Mouse (Mus musculus) layer of hippocampus, adult 18-20 months (tissue): ENCODE data around the gene Ntn1. TPM values are rescaled to one million over a fixed set of nuclear protein-coding genes. Genes with fewer than 3 reads are reported as not detected.
A peak's percentile ranks its signal among the peaks of the same experiment; 100 is the strongest.

Experiments used
- DNase-seq, 2 experiments: peaks; one replicate each; pipeline ENCODE4 v3.0.0; 2022; ENCODE audit warnings: low spot score in 2 of 2
- microRNA-seq, 2 experiments: library from miRNA; unstranded; fragments of <30 nt; microRNA quantifications; one replicate each; pipeline ENCODE4 v1.2.0; 2021
- total RNA-seq, 2 experiments: library from RNA; stranded (reverse); gene quantifications; 2 replicates each; pipeline ENCODE4 v1.2.3; 2021

Ntn1 gene
- total RNA-seq, 2 experiments from 2014 or later = 5.7 to 6.9 TPM

- DNase-seq = no peak
These were observed 204.9 kb downstream of the Ntn1 start for GRCm38 (mm10) chr11:68195693-68196176.

- DNase-seq = no peak
These were observed 205.5 kb downstream of the Ntn1 start for GRCm38 (mm10) chr11:68195168-68195567.

GRCm38 (mm10) chr11:68190849-68191248 lies 209.8 kb downstream of the Ntn1 start:
- no peak for DNase-seq

DNA sequence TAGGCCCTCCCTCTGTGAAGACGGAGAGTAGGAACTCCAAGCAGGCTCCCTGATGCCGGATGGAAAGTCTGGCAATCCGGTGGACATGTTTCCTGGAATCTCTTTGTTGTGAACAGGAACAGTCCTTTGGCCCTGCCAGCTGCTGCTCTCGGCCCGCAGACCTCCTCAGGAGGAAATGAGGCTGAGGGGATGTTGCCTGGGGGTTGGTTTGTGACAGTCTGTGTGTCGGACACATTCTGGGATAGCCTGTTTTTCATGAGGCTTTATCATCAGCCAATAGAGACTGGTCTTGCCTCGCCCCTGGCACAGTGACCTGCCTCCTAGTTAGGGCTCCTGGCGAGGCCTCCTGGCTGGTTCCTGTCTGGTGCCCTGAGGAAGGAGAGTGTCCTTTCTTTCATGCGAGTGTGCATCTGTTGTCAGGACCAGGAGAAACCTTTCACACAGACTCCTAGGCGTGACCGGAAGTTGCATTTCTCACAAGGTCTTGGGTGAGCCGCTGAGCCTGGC lies 211.9 kb downstream of the Ntn1 start:
- no peak for DNase-seq

DNA sequence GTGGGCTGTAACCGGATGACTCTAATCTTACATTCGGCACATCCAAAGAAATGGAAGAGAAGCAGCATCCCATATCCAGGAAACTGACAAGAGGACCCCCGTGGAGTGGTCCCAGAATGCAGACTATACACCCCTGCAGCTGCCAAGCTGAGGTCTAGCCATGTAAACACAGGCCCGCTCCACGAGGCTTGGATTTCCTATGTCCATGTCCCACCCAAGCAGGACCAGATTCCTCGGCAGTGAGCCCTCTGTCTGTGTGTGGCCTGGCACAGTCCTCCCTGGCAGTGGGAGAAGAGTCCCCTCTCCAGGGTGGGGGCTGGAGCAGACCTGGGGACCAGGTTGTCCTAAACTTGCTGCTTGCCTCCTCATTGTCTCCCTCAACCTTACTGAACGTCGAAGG lies 213.4 kb downstream of the Ntn1 start:
- DNase-seq = no peak

GRCm38 (mm10) chr11:68185647-68186046 lies 215.0 kb downstream of the Ntn1 start:
- no peak for DNase-seq

DNA sequence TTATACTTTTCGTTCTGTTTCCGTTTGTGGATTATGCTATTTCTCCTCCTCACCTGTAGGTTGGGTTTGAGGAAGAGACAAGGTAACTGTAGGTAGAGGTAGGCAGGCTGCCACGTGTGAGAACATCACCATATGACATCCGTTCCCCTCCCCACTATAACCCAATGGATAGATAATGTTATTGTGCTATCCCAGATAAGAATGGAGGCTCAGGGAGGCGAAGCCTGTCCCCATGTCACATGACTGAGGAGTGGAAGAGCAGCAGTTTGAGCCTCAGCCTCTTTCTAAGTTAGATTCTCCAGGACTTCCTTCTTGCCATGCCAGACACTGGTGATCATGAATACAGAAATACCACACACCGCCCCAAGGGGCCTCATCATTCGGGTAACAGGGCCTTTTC lies 223.2 kb downstream of the Ntn1 start:
- no peak for DNase-seq

DNA sequence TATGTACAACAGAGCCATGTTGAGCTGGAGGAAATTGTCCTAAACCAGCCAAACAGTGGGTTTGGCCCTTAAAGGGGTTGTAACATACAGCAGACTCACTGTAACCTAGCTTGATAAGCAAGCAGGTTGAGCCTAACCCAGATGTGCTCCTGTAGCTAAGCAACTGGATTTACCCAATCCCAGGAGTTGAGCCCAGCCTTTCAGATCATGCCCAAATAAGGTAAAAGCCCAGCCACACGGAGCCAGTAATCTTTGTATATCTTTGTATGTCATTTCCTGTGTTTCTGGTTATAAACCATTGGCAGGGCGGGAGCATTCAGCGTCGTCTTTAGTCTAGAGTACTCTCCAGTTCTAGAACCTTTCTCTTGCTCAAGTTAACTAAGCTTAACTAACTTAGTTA lies 224.1 kb downstream of the Ntn1 start:
- DNase-seq = no peak

GRCm38 (mm10) chr11:68172648-68173045 lies 228.0 kb downstream of the Ntn1 start:
- DNase-seq = no peak

DNA sequence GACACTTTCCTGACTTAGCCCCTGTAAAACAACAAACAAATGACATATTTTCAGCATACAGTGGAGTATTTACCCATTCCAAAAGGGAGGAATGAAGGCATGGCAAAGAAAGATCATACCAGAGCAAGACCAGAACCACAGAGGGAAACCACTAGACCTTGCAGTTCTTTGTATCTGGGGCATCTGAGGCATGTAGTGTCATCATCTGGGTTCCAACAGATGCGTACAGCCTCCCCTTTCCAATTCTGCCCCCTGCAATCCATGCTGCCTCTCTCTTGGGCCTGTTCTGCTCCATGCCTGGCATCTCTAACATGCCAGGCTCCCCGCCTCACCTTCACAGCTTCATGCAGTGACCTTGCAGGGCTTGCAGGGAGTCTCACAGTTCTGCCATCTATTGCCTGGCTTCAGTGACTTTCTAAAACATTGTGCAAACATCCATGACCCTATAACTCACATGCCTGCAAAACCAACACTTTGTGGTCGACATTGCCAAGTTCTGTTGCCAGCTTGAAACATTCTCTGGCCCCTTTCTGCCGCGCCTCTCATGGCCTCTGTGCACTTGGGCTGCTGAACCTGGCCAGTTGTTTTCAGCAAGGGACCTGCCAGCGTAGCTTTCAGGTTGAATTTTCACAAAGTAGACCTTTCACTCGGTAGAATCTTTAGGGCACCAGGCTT lies 228.5 kb downstream of the Ntn1 start:
- no peak for DNase-seq

- no peak for DNase-seq
These were observed 232.2 kb downstream of the Ntn1 start for GRCm38 (mm10) chr11:68168427-68168826.

DNA sequence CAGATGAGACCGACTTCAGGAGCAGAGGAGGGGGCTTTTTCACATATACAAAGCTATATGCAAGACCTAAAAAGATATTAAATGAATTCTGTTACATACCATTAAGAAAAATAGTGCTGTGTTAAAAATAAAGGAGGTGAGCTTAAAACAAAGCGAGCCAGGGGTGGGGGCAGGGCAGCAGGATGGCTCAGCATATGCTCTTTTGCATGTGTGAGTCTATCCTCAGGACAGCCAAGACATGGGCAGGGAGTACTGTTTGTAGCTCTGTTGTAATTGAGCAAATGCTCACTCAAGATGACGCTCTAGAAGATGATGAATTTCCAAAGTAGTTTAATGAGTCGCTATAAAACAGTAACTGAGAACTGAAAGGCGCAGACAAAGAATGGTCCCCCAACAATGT lies 236.2 kb downstream of the Ntn1 start:
- peak in 1 of 2 experiments; percentile 46 for DNase-seq

DNA sequence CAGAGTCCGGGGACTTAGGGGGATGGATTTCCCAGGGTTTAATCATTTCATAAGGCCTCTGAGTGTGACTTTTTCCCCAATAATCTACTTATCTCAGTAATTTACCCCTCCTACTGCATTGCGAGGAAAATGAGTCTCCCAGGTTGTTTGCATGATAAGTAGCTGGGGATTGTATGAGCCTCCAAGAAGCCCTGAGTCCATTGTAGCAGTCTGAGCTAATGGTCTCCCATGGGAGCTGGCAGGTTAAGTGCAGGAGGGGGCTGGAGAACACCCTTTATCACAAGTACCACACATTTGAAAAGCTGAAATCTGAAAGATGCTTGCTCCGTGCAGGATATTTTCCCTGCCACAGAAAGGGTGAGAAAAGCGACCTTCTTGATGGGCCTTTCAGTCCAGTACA lies 240.8 kb downstream of the Ntn1 start:
- DNase-seq = no peak

Small RNAs within 50 kb of the gene (microRNA-seq; reads per million reads assigned to microRNA genes)
- 0 reads per million in 2 experiments for gene Mir6406

Other genes starting within 250 kb of the Ntn1 start
- gene Pik3r5, start 31.3 kb upstream of the Ntn1 start, total RNA-seq = 1 to 10 TPM; 2.4 to 2.8 TPM
- 1 to 10 TPM; 1.5 to 1.8 TPM for gene Pik3r6, start 102.2 kb upstream of the Ntn1 start, total RNA-seq
- gene Mfsd6l, start 155.4 kb upstream of the Ntn1 start, total RNA-seq = not detected
- 1 to 10 TPM; 1.2 to 2.5 TPM for gene Ccdc42, start 186.2 kb upstream of the Ntn1 start, total RNA-seq